Mouse (Mus musculus): ENCODE measurements around the gene Nkpd1. TPM values are rescaled to one million over a fixed set of nuclear protein-coding genes. Genes with fewer than 3 reads are reported as not detected.

The Nkpd1 gene
- polyA plus RNA-seq, 1 experiment from 2014 or later, result not detected

DNA sequence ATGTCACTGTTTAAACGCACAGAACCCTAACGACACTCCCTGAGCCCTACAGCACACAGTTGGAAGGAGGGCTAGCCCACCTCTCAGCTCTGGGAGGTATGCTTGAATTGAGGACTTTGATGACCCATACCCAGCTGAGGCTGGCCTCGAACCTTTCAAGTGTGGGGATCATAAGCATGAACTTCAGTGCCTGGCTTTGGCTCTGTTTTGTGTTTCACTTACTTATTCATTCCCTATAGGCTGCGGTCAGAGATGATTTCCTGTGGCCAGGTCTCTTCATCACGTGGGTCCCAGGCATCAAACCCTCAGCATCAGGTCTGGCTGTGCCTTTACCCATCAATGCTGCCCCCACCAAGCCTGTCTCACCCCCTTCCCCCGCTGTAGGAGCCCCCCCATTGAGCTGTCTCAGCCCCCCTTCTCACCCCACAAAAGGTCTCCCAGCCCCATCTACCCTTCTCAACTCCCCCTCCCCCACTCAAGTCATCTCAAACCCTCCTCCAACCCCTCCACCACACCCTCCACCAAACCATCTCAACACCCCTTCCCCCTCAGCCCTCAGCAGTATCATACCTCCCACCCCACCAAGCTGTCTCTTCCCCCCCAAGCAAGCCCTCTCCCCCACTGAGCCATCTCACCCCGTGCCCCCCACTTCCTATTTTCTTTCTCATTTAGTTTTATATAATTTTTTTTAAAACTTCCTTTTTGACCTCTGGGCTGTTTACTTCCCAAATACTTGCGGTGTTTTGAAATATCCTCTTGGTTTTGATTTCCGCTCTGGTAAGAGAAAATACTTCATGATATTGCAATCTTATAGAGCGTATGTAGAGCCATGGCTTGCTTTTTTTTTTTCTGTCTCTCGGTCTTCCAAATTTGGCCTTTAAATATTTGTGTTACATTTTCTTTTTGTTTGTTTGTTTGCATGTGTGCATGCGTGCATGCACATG, 16.9 kb upstream of the Nkpd1 start:
- Histone ChIP-seq H3K27me3 (ENCODE audit: control insufficient read depth, insufficient read depth, low read length) (no peaks in the 10 kb centered on the region), H3K9ac (ENCODE audit: low read length) (no peak overlapping the region), H3K4me2 (ENCODE audit: low read depth) (no peak overlapping the region), H3K36me3 (ENCODE audit: control insufficient read depth, insufficient read depth, low read length) (no peaks in the 10 kb centered on the region), H3K4me1 (ENCODE audit: control insufficient read depth, insufficient read depth, low read length) (no peaks in the 10 kb centered on the region), H3K27ac (ENCODE audit: low read depth, low read length) (no peak overlapping the region), H3K9me3 (ENCODE audit: control insufficient read depth, low read length) (no peaks in the 10 kb centered on the region), H3K4me3 (ENCODE audit: low read depth, low read length) (no peak overlapping the region)
- WGBS, result 73% methylated on average over 12 of the region's 12 CpGs
- DNase-seq (ENCODE audit: low spot score) (no peak), ATAC-seq (ENCODE audit: insufficient read depth, low FRiP score, low TSS enrichment) (no peak)

DNA sequence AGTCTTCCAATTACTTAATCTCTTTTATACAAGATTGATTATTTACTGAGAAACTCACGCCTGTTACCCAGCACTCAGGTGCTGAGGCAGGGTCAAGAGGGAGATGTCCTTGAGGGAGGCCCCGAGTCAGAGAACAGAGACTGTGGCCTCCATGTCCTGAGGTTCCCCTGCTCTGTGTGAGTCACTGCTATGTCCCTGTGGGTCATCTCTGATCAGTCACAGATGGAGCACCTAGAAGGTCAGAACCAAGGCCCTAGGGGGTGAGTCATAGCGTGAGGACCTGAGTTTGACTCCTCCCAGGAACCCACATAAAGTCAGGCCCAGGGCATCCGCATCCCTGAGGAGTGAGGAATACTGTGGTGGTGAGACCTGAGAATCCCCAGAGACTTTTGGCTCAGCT, 16.0 kb upstream of the Nkpd1 start:
- no peak overlapping the region for H3K4me3 ChIP-seq (ENCODE audit: low read depth, low read length)
- no peak overlapping the region for H3K27ac ChIP-seq (ENCODE audit: low read depth, low read length)
- H3K27me3 ChIP-seq (ENCODE audit: control insufficient read depth, insufficient read depth, low read length), result no peaks in the 10 kb centered on the region
- H3K4me1 ChIP-seq (ENCODE audit: control insufficient read depth, insufficient read depth, low read length), result no peaks in the 10 kb centered on the region
- no peak overlapping the region for H3K4me2 ChIP-seq (ENCODE audit: low read depth)
- DNase-seq (ENCODE audit: low spot score), result no peak
- WGBS, result 78% methylated on average over 4 of the region's 4 CpGs
- no peak for ATAC-seq (ENCODE audit: insufficient read depth, low FRiP score, low TSS enrichment)
- H3K9me3 ChIP-seq (ENCODE audit: control insufficient read depth, low read length), result no peaks in the 10 kb centered on the region
- H3K36me3 ChIP-seq (ENCODE audit: control insufficient read depth, insufficient read depth, low read length), result no peaks in the 10 kb centered on the region
- no peak overlapping the region for H3K9ac ChIP-seq (ENCODE audit: low read length)

DNA sequence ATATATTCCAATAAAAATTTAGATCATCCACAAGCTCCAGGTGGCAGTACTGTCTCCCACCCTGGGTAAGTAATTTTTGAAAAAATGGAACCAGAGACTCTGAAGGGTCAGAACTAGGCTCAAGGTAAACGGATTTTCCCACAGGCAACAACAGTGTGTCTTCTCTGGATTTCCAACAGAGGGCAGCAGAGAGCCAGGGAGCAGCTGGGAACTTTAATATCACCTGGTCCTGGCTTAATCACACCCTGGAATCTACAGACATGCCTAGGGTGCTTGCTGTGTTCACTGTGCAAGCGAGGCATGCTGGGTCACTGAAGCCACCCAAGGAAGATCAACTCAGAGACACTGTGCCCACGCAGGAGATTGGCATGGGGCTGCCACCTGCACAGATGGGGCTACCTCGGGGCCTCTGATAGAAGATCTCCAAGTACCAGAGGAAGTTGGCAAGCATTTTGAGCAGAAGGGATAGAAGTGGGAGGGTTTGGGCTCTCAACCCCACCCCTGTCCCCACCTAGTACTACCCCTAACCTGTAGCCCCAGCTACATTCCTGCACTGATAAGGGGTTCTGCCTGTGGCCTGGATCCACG, 14.1 kb upstream of the Nkpd1 start:
- Histone ChIP-seq H3K4me2 (ENCODE audit: low read depth) (no peak overlapping the region), H3K27me3 (ENCODE audit: control insufficient read depth, insufficient read depth, low read length) (no peaks in the 10 kb centered on the region), H3K9me3 (ENCODE audit: control insufficient read depth, low read length) (no peaks in the 10 kb centered on the region), H3K36me3 (ENCODE audit: control insufficient read depth, insufficient read depth, low read length) (no peaks in the 10 kb centered on the region), H3K4me3 (ENCODE audit: low read depth, low read length) (no peak overlapping the region), H3K4me1 (ENCODE audit: control insufficient read depth, insufficient read depth, low read length) (peaks cover 4% of the 10 kb centered on the region; the same call in 1 of the 2 replicates), H3K27ac (ENCODE audit: low read depth, low read length) (no peak overlapping the region), H3K9ac (ENCODE audit: low read length) (no peak overlapping the region)
- peak; percentile 44 for DNase-seq (ENCODE audit: low spot score)
- ATAC-seq (ENCODE audit: insufficient read depth, low FRiP score, low TSS enrichment), result no peak
- 42% methylated on average over 5 of the region's 5 CpGs for WGBS

DNA sequence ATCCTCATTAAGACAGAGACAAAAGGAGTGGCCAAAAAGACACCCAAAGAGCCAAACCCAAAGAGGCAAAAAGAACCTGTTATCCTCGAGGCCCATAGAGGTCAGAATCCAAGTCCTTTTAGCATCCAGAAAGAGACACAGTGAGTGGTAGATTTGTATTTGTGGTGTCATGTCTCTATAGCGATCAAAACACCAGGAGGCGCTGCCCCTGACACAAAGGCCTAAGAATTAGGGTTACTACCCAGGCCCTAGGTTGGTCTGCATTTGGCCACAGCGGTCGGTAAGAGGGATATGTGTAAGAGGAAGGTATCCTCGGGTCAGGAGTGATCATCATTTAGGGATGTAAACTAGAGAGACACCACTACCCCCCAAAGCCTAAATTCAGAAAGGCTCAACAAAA, 11.3 kb upstream of the Nkpd1 start:
- Histone ChIP-seq H3K9me3 (ENCODE audit: control insufficient read depth, low read length) (no peaks in the 10 kb centered on the region), H3K27ac (ENCODE audit: low read depth, low read length) (no peak overlapping the region), H3K27me3 (ENCODE audit: control insufficient read depth, insufficient read depth, low read length) (no peaks in the 10 kb centered on the region), H3K9ac (ENCODE audit: low read length) (no peak overlapping the region), H3K4me3 (ENCODE audit: low read depth, low read length) (no peak overlapping the region; the same call in 1 of the 2 replicates), H3K36me3 (ENCODE audit: control insufficient read depth, insufficient read depth, low read length) (no peaks in the 10 kb centered on the region), H3K4me1 (ENCODE audit: control insufficient read depth, insufficient read depth, low read length) (peaks cover 10% of the 10 kb centered on the region), H3K4me2 (ENCODE audit: low read depth) (peak overlapping the region; percentile 97; the same call in 1 of the 2 replicates)
- ATAC-seq (ENCODE audit: insufficient read depth, low FRiP score, low TSS enrichment) (no peak), DNase-seq (ENCODE audit: low spot score) (peak; percentile 25)
- WGBS, result 33% methylated on average over 6 of the region's 6 CpGs

DNA sequence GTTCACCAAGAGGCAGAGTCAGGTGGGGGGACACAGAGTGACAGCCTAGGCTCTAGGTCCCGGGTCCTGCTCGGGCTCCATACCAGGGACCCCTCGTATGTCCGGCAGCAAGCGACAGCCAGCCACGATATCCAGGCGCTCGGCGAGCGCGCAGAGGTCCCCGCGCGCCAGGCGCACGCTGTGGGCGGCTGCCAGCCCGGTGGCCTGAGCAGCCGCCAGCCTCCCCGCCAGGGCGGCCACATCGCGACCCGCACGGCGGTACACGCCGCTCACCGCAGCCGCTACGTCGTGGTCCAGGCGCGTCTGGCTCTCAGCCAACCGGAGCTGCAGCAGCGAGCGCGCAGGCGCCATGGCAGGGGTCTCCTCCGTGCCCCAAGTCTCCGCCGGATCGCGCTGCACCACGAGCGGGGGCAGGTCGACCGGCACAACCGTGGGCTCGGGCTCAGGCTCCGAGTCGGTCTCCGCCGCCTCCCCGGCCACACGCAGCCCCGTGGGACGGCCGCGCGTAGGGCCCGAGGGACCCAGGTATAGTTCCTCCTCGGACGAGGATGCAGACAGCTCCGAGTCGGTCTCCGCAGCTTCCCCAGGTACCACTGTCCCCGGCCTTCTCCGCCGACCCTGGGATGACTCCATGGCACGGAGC, 10.5 kb upstream of the Nkpd1 start:
- Histone ChIP-seq H3K9ac (ENCODE audit: low read length) (peak overlapping the region; percentile 88), H3K36me3 (ENCODE audit: control insufficient read depth, insufficient read depth, low read length) (no peaks in the 10 kb centered on the region), H3K4me2 (ENCODE audit: low read depth) (peak overlapping the region; percentile 97), H3K27ac (ENCODE audit: low read depth, low read length) (peak overlapping the region; percentile 68; the same call in 1 of the 2 replicates), H3K9me3 (ENCODE audit: control insufficient read depth, low read length) (no peaks in the 10 kb centered on the region), H3K4me1 (ENCODE audit: control insufficient read depth, insufficient read depth, low read length) (peaks cover 10% of the 10 kb centered on the region), H3K27me3 (ENCODE audit: control insufficient read depth, insufficient read depth, low read length) (no peaks in the 10 kb centered on the region), H3K4me3 (ENCODE audit: low read depth, low read length) (peak overlapping the region; percentile 81)
- under 1% methylated on average over 66 of the region's 71 CpGs for WGBS
- DNase-seq (ENCODE audit: low spot score) (peak; percentile 82), ATAC-seq (ENCODE audit: insufficient read depth, low FRiP score, low TSS enrichment) (peak; percentile 35; the same call in 1 of the 2 replicates)

DNA sequence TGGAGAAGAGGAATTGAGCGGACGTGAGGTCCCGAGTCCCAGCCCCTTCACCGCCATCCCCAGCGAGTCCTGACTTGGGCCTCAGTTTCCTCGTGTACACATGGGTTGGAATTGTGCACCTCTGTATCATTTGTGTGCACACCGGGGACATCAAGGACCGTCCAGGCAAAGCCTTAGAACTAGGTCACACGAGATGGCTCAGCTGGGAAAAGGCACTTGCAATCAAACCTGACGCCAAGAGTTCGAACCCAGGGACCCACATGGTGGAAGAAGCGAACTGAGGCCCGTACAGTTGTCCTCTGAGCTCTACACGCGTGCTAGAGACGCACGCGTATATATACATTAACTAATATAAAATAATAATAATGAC, 10.0 kb upstream of the Nkpd1 start:
- peak overlapping the region; percentile 97 for H3K4me2 ChIP-seq (ENCODE audit: low read depth)
- peak overlapping the region; percentile 88 for H3K9ac ChIP-seq (ENCODE audit: low read length)
- H3K4me1 ChIP-seq (ENCODE audit: control insufficient read depth, insufficient read depth, low read length), result peaks cover 10% of the 10 kb centered on the region
- DNase-seq (ENCODE audit: low spot score) (no peak), ATAC-seq (ENCODE audit: insufficient read depth, low FRiP score, low TSS enrichment) (no peak)
- no peaks in the 10 kb centered on the region for H3K9me3 ChIP-seq (ENCODE audit: control insufficient read depth, low read length)
- WGBS, result 6% methylated on average over 18 of the region's 18 CpGs
- H3K27me3 ChIP-seq (ENCODE audit: control insufficient read depth, insufficient read depth, low read length), result no peaks in the 10 kb centered on the region
- H3K27ac ChIP-seq (ENCODE audit: low read depth, low read length), result peak overlapping the region; percentile 68; the same call in 1 of the 2 replicates
- no peaks in the 10 kb centered on the region for H3K36me3 ChIP-seq (ENCODE audit: control insufficient read depth, insufficient read depth, low read length)
- H3K4me3 ChIP-seq (ENCODE audit: low read depth, low read length), result peak overlapping the region; percentile 81

DNA sequence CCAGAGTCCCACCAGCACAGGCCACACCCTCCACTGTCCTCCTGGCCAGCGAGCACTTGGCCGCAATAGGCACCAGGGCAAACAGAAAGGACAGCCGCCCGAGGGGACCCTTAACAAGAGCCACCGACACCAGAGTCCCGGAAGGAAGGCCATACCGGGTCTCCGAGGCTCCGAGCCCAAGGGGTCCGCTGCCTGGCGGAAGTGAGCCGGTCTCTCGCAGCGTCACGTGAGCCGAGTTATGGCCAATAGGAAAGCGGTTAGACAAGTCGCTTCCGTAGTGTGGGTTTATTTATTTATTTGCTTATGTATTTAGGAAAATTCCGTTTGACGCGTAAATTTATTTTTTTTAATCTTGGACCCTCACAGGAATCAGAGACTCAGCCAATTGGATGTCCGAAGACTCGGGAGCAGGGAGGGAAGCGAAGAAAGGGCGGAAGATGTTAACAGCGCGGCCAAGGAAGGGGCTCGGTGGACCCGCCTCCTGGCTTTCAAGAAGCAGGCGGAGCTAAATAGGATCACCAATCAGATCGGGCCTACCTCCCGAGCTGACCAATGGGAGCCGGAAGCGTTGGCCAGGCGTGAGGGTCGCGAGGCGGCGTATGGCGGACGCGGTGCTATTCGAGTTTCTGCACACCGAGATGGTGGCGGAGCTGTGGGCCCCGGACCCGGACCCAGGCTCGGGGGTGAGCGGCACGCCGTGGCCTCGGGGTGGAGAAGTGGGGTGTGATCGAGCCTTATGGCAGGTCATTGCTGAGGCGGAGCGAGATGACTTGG, 9.3 kb upstream of the Nkpd1 start, which contains the start of the genes Bloc1s3 and Trappc6a:
Gene Bloc1s3 (minus strand): TSS at position 218 of the 774 bp plus-strand sequence.
Gene Trappc6a (plus strand): TSS at position 246 of the 774 bp plus-strand sequence.
- Histone ChIP-seq H3K36me3 (ENCODE audit: control insufficient read depth, insufficient read depth, low read length) (no peaks in the 10 kb centered on the region), H3K4me3 (ENCODE audit: low read depth, low read length) (peak within 1 kb of the TSS; percentile 81), H3K9me3 (ENCODE audit: control insufficient read depth, low read length) (no peaks in the 10 kb centered on the region), H3K27me3 (ENCODE audit: control insufficient read depth, insufficient read depth, low read length) (no peaks in the 10 kb centered on the region), H3K4me2 (ENCODE audit: low read depth) (peak within 1 kb of the TSS; percentile 97), H3K4me1 (ENCODE audit: control insufficient read depth, insufficient read depth, low read length) (peaks cover 10% of the 10 kb centered on the region), H3K9ac (ENCODE audit: low read length) (peak within 1 kb of the TSS; percentile 88), H3K27ac (ENCODE audit: low read depth, low read length) (peak within 1 kb of the TSS; percentile 68)
- ATAC-seq (ENCODE audit: insufficient read depth, low FRiP score, low TSS enrichment), result peak; percentile 94
- under 1% methylated on average over 56 of the region's 56 CpGs for WGBS
- DNase-seq (ENCODE audit: low spot score), result peak; percentile 93
